Comparison of ENCODE assay signal across 20 mouse cellular contexts in the genomic region with DNA sequence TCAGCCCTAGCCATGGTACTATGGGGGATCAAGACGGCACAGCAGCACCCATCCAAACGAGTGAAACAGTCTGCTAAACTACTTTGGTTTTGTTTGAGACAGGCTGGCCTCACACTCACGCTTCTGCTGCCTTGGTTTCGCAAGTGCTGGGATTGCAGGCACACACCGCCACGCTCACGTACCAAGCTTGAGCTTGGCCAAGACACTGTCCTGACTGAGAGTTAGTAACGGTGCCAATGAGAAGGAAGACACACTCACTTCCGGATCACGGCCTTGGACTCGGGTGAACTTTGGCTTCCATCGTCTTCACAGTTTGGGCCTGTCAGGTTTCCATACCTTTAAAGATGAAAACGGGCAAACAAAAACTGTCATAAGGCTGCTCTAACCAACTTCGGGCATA.
"Had no signal": no experiment of that assay in that cellular context is flagged by ENCODE, and none has a peak within 500 bp of the region (broad histone marks: within the 10 kb centered on the region; RNA-seq: fewer than 3 reads in every experiment).

No protein-coding gene starts in this region.

- H3K9me3 ChIP-seq: limb, embryonic 12.5 days; limb, embryonic 15.5 days; megakaryocyte, embryonic 14.5 days; midbrain, embryonic 10.5 days; midbrain, embryonic 13.5 days; neural tube, embryonic 13.5 days; stomach, embryonic 15.5 days had no signal

- DNase-seq: kidney, postnatal 10 days; layer of hippocampus, postnatal 36 days; left cerebral cortex, postnatal 4 days; liver, postnatal 0 days; retina, postnatal 1 day; right cerebral cortex, postnatal 25 days; spleen, adult 18-20 months; thymus, postnatal 25 days had no signal

- H3K4me2 ChIP-seq: limb, embryonic 12.5 days; limb, embryonic 15.5 days; liver, embryonic 11.5 days; midbrain, embryonic 13.5 days; neural tube, embryonic 13.5 days; stomach, embryonic 15.5 days had no signal

- H3K36me3 ChIP-seq: stomach, embryonic 15.5 days had no signal

- H3K4me3 ChIP-seq: limb, embryonic 12.5 days; limb, embryonic 15.5 days; megakaryocyte, embryonic 14.5 days; midbrain, embryonic 10.5 days; midbrain, embryonic 13.5 days; myocyte; neural tube, embryonic 13.5 days; stomach, embryonic 15.5 days had no signal

- H3K27me3 ChIP-seq: limb, embryonic 12.5 days; limb, embryonic 15.5 days; neural tube, embryonic 13.5 days; stomach, embryonic 15.5 days had no signal

- ATAC-seq: intestine, postnatal 0 days; liver, postnatal 0 days; midbrain, embryonic 13.5 days; midbrain, embryonic 16.5 days had no signal

- H3K9ac ChIP-seq: limb, embryonic 12.5 days; limb, embryonic 15.5 days; liver, embryonic 14.5 days; liver, postnatal 0 days; midbrain, embryonic 13.5 days; neural tube, embryonic 13.5 days; stomach, embryonic 15.5 days had no signal

- H3K27ac ChIP-seq: limb, embryonic 12.5 days; limb, embryonic 15.5 days; liver, embryonic 14.5 days; midbrain, embryonic 13.5 days; neural tube, embryonic 13.5 days; stomach, embryonic 15.5 days had no signal
